Mouse (Mus musculus): Measurements from ENCODE around the gene Gipc1. TPM values are rescaled to one million over a fixed set of nuclear protein-coding genes. Genes with fewer than 3 reads are reported as not detected.

Gene Gipc1
- total RNA-seq, 2 experiments from 2014 or later = 17.8 to 20.3 TPM

DNA sequence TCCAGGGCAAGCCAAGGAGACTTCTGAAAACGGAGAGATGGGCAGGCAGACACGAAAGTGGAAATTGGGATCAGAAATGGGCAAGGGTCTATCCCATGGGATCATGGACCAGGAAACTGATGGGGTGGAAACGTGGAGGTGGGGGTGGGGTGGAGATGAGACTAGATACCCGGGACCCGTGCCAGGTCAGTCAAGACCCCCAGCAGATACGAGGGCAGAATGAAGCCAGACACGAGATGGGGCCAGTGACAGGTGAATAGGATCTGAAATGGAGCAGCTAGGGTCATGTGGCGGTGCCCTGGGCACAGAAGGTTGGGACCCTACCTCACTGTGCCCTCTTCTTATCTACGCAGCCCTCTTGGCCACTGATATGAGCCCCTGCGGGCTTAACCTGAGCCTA lies 15.0 kb downstream of the Gipc1 start:
- TF ChIP-seq CTCF (IDR thresholded peaks at IDR 0.05) = no peak
- Histone ChIP-seq H3K4me3 (no peak overlapping the region), H3K27ac (no peak overlapping the region)
- DNase-seq = no peak
- intact Hi-C loops (cut with DNase I) = no loop called here

DNA sequence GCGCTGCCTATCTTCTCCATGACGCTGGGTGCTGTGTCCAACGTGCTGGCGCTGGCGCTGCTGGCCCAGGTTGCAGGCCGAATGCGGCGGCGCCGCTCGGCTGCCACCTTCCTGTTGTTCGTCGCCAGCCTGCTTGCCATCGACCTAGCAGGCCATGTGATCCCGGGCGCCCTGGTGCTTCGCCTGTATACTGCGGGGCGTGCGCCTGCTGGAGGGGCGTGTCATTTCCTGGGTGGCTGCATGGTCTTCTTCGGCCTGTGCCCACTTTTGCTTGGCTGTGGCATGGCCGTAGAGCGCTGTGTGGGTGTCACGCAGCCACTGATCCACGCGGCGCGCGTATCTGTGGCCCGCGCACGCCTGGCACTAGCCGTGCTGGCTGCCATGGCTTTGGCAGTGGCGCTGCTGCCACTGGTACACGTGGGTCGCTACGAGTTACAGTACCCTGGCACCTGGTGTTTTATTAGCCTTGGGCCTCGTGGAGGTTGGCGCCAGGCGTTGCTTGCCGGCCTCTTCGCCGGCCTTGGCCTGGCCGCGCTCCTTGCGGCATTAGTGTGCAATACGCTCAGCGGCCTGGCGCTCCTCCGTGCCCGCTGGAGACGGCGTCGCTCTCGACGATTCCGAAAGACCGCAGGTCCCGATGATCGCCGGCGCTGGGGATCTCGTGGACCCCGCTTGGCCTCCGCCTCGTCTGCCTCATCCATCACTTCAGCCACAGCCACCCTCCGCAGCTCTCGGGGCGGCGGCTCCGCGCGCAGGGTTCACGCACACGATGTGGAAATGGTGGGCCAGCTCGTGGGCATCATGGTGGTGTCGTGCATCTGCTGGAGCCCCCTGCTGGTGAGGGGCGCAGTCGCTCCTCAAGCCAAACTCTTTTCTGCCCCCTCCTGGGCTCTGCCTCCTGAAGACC lies 15.8 kb downstream of the Gipc1 start:
- H3K4me3 ChIP-seq = peak overlapping the region; percentile 66
- DNase-seq = peak; percentile 78
- intact Hi-C loops (cut with DNase I) = no loop called here
- peak overlapping the region; percentile 41 for H3K27ac ChIP-seq
- peak; percentile 66 for TF ChIP-seq CTCF (IDR thresholded peaks at IDR 0.05)

DNA sequence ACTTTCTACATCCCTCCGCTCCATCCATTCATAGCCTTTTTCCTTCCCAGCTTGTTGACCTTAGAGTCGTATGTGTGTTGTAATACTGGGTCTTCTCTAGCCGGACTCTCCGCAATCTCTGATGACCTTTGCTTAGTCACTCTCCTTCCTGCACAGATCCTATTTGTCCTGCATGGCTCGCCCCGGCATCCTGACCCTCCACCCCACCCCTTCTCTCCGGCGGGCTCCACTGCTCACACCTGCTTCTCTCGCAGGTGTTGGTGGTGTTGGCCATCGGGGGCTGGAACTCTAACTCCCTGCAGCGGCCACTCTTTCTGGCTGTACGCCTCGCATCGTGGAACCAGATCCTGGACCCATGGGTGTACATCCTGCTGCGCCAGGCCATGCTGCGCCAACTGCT lies 16.5 kb downstream of the Gipc1 start:
- intact Hi-C loops (cut with DNase I) = no loop called here
- DNase-seq = peak; percentile 41
- H3K4me3 ChIP-seq = no peak overlapping the region; the same call in 1 of the 2 replicates
- TF ChIP-seq CTCF (IDR thresholded peaks at IDR 0.05) = no peak
- H3K27ac ChIP-seq = no peak overlapping the region

DNA sequence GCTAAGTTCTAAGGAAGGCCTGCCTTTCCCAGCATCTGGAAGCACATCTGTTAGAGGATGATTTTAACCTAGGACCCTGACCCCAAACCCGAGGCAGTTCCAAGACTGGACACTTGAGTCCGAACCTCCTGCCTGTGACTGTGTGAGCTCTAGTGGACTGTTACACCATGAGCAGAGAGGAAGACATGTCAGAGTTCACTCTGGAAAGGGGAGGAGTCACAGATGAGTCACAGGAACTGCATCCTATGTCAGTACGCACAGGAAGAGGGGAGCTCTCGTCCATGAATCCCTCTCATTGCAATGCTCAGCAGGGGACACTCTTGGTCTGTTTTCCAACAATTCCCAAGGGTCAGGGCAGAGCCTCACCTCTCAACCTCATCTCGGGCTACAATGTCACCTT lies 20.5 kb downstream of the Gipc1 start:
- no peak overlapping the region for H3K27ac ChIP-seq
- no peak for TF ChIP-seq CTCF (IDR thresholded peaks at IDR 0.05)
- intact Hi-C loops (cut with DNase I) = no loop called here
- H3K4me3 ChIP-seq = no peak overlapping the region
- no peak for DNase-seq

DNA sequence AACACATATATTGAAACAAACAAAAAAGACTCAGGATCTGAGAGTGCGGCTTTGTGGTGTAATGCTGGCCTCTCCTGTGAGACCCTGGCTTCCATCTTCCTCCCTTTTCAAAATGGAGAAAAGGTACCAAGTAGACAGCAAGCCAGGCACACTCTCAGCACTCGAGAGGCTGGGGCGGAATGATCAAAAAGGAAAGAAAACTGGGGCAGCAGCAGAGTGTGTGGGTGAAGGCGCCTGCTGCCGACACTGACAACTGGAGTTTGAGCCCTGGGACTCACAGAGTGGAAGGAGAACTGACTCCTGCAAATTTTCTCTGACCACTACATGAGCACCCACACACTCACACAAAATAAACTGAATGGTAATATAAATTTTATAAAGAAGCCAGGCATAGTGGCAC lies 22.0 kb downstream of the Gipc1 start:
- TF ChIP-seq CTCF (IDR thresholded peaks at IDR 0.05) = no peak
- Histone ChIP-seq H3K4me3 (no peak overlapping the region), H3K27ac (no peak overlapping the region)
- no peak for DNase-seq
- intact Hi-C loops (cut with DNase I) = no loop called here

DNA sequence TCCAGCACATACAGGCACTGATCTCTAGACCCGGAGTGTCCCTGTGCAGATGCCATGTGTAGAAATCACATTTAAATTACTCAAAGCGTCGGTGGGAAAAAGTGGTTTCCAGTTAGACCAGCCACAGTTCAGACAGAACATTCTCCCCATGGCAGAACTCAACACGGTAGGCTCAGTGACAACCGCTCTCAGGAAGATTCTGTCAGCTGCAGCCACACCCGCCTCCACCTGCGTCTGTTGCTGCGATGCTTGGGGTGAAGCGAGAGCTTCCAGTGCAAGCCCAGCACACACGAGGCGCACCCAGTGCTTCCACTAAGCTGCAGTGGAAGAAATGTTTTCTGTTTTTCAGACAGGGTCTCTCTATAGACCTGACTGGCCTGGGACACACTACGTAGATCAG lies 27.4 kb downstream of the Gipc1 start:
- intact Hi-C loops (cut with DNase I) = no loop called here
- no peak for TF ChIP-seq CTCF (IDR thresholded peaks at IDR 0.05)
- DNase-seq = no peak
- H3K27ac ChIP-seq = no peak overlapping the region
- no peak overlapping the region for H3K4me3 ChIP-seq

DNA sequence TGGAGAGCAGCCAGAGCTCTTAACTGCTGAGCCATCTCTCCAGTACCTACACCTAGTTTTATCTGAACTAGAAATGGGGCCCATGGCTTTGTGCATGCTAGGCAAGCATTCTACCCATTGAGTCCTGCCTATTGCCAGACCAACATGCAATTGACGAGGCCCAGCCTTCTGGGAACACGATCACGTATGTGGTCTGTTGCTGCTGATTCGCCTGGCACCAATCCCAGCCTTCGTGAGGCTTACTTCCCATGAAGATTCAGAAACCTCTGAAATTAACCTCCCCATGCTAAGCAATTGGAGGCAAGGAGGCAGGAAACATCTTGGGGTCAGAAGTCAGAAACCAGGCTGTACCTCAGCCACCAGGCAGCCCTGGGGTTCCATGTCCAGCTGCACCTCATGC lies 28.1 kb downstream of the Gipc1 start:
- Histone ChIP-seq H3K27ac (no peak overlapping the region), H3K4me3 (no peak overlapping the region)
- no peak for DNase-seq
- no peak for TF ChIP-seq CTCF (IDR thresholded peaks at IDR 0.05)
- intact Hi-C loops (cut with DNase I) = no loop called here

DNA sequence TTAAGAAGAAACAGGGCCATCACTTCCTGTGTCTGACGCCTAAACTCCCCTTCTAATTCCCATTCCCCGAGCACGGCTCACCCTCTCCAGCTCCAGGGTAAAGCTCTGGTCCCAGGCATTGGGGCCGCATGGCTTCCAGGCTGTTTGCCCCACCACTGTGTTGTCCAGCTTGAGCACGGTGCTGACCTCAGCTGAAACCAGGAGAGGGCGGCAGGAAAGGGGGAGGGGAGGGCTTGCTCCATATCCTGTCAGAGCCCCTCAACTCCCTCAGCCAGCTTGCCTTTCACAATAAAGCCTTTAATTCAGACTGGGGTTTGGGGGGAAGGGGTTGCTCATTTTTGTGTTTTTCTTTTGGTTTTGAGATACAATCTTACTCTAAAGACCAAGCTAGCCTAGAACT lies 28.6 kb downstream of the Gipc1 start:
- DNase-seq = no peak
- no peak overlapping the region for H3K4me3 ChIP-seq
- intact Hi-C loops (cut with DNase I) = no loop called here
- TF ChIP-seq CTCF (IDR thresholded peaks at IDR 0.05) = no peak
- no peak overlapping the region for H3K27ac ChIP-seq

DNA sequence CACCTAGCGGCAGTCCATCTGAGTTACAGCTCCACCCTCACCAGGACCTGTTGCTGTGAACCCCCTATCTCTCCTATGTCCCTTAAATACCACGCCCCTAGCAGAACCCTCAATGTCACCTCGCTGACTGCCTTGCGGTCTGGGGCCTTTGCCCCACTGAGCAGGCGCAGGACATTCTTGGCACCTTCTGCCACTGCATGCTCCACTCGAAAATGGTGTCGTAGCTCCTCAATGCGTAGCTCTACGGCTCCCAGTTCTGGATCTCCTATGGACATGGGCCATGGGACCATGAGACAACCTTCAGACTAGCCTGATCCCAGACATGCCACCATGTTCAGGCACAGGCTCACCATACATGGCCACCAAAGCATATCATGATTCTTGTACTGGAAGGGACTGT lies 32.0 kb downstream of the Gipc1 start:
- peak; percentile 18 for DNase-seq
- intact Hi-C loops (cut with DNase I) = no loop called here
- Histone ChIP-seq H3K4me3 (no peak overlapping the region), H3K27ac (no peak overlapping the region)
- TF ChIP-seq CTCF (IDR thresholded peaks at IDR 0.05) = no peak

DNA sequence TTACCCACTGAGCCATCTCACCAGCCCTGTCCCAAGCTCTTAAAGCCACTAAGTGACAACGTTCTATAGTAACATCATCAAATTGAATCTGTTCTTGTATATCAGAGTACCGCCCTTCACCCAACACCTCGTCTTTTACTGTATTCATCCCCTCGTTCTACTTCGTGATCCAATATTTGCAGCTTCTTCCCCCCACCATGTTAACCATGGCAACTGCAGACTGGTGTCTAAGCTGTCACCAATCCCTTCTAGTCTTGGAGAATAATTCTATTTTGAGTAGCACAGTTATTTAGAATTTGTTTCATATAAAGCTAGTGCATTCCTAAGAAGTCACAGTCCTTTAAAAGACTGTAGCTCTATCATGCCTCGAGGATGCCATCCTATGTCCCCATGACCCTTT lies 36.8 kb downstream of the Gipc1 start:
- intact Hi-C loops (cut with DNase I) = no loop called here
- no peak for TF ChIP-seq CTCF (IDR thresholded peaks at IDR 0.05)
- no peak overlapping the region for H3K4me3 ChIP-seq
- H3K27ac ChIP-seq = no peak overlapping the region
- no peak for DNase-seq

DNA sequence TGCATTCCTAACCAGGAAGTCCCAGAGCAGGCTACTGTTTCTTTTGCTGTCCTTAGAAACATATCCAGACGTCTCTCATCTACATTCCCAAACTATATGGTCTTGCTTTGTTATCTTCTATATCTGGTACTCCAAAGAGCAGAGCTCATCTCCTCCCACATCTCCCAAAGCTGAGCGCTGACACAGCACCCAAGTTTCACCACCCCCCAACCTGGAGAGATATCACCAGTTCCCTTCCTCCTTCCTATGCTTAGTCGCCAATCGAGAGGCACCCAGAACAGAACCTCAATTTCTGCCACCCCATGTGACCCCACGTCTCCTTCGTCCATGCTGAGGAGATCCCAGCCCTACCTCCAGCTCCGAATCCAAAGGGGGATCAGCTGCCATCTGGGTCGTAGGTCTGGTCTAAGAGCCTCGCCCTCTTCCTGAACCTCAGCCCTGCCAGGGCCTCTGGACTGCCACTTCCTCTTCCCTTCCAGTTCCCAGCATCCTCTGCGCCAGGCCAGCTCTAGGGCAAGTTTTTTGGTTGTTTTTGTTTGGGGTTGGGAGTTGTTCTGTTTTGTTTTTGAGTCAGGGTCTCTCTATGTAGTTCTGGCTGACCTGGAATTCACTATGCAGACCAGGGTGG lies 41.2 kb downstream of the Gipc1 start:
- no peak for TF ChIP-seq CTCF (IDR thresholded peaks at IDR 0.05)
- DNase-seq = peak; percentile 31
- Histone ChIP-seq H3K27ac (peak overlapping the region; percentile 48), H3K4me3 (peak overlapping the region; percentile 39)
- intact Hi-C loops (cut with DNase I) = no loop called here

DNA sequence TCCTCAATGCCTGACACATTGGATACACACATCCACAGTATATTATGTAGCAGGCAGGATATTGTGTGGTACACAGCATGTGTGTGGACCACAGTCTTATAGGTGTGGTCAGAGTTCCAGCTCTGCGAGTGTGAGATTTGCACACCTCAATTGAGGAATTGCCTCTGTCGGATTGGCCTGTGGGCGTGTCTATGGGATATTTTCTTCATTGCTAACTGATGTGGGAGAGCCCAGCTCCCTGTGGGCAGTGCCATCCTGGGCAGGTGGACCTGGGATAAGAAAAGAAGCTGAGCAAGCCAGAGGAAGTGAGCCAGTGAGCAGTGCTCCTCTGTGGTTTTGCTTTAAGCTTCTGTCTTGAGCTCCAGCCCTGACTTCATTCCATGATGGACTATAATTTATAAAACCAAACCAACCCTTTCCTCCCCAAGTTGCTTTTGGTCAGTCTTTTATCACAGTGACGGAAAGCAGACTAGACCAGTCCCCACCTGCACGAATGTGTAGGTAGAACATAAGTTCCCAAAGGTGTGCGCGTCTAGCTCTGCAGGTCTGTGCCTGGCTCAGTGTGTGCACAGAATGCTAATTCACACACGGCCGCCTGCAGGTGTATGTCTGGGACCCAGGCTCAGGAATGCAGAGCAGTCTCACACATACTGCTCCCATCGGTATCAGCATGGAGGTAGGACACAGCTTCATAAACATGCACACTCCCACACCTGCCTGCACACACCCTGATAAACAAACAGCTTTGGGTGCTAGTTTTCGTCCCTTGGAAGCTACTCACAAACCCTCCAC lies 42.1 kb downstream of the Gipc1 start:
- TF ChIP-seq CTCF (IDR thresholded peaks at IDR 0.05) = no peak
- intact Hi-C loops (cut with DNase I) = loop anchor here (5.0 kb wide), 2 partner anchors 32 to 48 kb away; partner anchors contain the start of gene Adgre5
- H3K4me3 ChIP-seq = no peak overlapping the region
- peak; percentile 16 for DNase-seq
- peak overlapping the region; percentile 48 for H3K27ac ChIP-seq

Measured in gastrocnemius, adult 2 months (tissue).